Mouse (Mus musculus): ENCODE measurements at regions not wholly inside any gene's neighbourhood (a gene's known extent, or its start where the extent isn't known, plus 50 kb on each side); places are given as distances from the start of the nearest gene placed in this dataset.

DNA sequence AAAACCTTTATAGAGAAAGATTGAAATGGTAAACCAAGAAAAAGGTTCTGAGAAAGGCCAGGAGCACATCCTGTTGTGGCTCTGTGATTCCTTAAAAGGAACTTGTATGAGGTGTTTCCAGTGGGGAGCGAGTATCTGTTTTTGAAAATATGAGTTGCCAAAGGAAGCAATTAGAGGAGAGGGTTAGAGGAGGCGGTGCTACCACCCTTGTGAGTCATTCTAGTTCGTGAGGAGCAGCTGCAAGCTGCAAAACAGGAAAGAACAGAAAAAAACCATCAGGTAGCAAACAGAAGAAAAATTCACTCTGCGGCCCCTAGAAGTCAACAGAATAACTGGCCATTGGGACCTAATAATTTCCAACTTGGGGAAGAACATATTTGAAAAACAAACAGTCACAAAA lies 116.1 kb upstream of the Pitrm1 start:
- no peak for TF ChIP-seq CTCF (IDR thresholded peaks at IDR 0.05)
- TF ChIP-seq POLR2A (IDR thresholded peaks at IDR 0.05; ENCODE audit: insufficient read depth, low read depth, low read length) = no peak
- no peak for TF ChIP-seq EP300 (IDR thresholded peaks at IDR 0.05; ENCODE audit: insufficient read depth, low read depth, low read length)

Data from heart, adult 2 months (tissue).